Mouse (Mus musculus): ENCODE measurements around the gene Il6ra.

DNA sequence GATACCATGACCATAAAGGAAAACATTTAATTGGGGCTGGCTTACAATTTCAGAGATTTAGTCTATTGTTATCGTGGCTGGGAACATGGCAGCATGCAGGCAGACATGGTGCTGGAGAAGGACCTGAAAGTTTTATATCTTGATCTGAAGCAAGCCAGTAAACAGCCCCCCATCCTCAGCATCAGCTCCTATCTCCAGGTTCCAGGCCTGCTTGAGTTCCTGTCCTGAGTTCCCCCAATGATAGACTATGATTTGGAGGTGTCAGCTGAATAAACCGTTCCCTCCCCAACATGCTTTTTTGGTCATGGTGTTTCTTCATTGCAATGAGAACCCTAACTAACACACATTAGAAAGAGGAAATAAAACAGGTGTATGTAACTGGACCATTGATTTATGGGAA lies 19.9 kb upstream of the Il6ra start:
- no peak for TF ChIP-seq CTCF (IDR thresholded peaks at IDR 0.05; ENCODE audit: extremely low read depth, insufficient read length, insufficient replicate concordance, low read depth, low read length)
- TF ChIP-seq POLR2A (IDR thresholded peaks at IDR 0.05; ENCODE audit: low read depth, low read length): no peak

Data from small intestine, adult 2 months (tissue).